Mouse (Mus musculus): ENCODE measurements around the gene Pak2. TPM values are rescaled to one million over a fixed set of nuclear protein-coding genes. Genes with fewer than 3 reads are reported as not detected.
"Not testable (repeated sequence)": the region's sequence is repeated elsewhere in the genome, so short reads cannot be mapped to it uniquely, and the experiment has no call there.

The Pak2 gene
- total RNA-seq, 4 experiments from 2014 or later: 54.5 to 62.5 (median 60.6) TPM

DNA sequence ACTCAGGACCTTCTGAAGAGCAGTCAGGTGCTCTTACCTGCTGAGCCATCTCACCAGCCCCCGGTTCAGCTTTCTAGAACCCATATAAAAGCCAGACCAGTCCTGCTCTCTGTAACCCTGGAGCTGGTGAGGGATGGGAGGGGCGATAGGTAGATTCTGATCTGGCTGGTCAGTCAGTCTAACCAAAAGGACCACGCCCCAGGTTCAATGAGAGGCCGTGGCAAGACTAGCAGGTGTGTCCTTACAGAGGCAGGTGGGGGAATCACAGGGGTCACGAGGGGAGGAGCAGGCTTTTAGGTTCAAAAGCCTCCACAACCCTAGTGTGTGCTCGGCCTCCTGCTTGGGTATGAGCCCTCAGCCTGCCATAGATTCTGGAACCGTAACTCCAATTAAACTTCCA lies 12.3 kb upstream of the Pak2 start:
- DNase-seq: no peak

GRCm38 (mm10) chr16:32087629-32088443 lies 8.7 kb upstream of the Pak2 start:
- no peak for DNase-seq

DNA sequence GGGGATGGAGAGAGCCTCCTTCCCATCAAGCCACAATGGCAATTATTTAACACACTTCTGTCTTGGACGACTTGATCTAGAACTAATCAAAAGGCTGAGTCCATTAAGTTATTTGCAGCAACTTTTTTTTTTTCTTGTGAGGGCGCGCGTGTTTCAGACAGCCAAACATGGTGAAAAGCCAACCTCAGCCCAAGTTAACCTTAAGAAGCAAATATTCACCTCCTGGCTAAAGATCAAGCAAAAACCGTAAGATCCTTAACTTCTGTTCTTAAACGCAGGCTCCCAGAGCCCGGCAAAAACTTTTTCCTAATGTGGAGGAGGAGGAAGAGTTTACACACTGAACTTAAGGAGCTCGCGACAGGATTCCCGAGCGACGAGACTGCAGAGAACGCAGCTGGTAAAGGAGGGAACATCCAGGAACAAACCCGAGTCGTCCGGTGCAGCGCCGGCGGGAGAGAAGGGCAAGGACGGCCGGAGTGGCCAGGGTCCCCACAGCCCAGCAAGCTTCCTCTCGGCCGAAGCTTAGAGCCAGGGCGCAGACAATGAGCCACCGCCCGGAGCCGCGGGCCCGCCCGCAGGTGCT lies 643 bp downstream of the Pak2 start:
- peak; percentile 36 for DNase-seq

- DNase-seq: no peak
Measured at GRCm38 (mm10) chr16:32077648-32078407, 1.3 kb downstream of the Pak2 start.

DNA sequence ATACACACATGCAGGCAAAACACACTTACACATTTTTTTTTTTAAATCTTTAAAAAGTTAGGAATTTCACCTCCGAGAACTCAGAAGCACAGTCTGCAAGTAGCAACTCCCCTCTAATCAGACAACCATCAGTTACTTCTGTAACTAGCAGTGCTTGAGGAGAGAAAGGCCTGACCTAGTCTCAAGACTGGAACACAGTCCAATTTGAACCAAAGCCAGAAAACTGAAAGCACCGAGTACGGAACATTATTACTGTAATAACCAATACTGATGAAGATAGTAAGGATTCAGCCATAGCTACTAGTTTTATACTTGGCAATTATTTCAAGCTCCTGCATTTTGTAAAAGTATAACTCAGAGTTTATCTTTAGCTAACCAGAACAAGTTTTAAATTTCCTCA lies 2.7 kb downstream of the Pak2 start:
- DNase-seq: no peak

DNA sequence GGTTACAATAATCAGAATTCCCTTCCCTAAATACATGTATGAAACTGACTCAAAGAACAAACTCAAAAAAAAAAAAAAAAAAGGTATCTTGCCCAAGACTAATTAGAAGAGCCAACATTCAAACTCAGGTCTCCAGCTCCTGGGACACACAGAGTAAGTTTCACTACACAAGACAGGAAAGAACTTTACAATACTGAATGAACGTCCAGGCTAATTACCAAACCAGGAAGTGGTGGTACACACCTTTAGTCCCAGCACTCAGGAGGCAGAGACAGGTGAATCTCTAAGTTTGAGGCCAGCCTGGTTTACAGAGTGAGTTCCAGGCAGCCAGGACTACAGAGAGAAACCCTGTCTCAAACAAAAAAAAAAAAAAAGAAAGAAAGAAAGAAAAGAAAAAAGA lies 3.4 kb downstream of the Pak2 start:
- no peak for DNase-seq

DNA sequence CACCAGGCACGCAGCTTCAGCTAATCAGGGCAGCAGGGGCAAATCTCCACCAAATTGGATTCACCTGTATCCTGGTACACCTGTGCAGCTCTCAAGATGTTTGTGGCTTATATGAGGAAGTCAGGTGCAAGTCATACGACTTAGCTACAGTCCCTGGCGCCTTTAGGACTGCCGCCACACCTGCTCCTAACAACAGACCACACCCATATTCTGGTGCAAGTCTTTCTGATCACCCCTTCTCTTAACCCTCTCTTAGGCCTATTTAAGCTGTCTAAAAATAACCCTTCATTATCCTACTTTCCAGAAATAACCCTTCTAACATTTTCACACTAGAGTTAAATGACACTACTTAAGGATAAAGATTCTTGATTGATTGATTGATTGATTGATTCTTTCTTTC lies 9.1 kb downstream of the Pak2 start:
- not testable (repeated sequence) for DNase-seq

GRCm38 (mm10) chr16:32068389-32069300 lies 10.5 kb downstream of the Pak2 start:
- no peak for DNase-seq

DNA sequence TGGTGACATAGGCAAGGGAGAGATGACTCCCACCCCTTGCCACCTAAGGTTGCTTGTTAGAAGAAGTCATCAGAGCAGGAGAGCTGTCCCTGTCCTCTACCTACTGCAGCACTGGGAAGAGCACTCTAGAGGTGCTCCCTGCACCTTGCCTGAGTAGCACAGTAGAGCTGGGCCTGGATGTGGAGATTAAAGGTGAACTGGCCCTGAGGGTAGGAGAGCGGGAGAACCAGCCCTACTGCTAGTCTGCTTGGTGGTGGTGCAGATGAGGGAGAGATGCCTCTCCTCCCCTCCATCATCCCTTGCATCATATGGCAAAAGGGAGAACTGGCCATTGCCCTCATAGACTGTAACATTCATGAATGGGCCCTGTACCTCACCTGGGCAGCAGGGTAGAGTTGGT lies 12.2 kb downstream of the Pak2 start:
- DNase-seq: no peak

GRCm38 (mm10) chr16:32063900-32064299 lies 15.2 kb downstream of the Pak2 start:
- DNase-seq: no peak

GRCm38 (mm10) chr16:32062226-32062625 lies 16.9 kb downstream of the Pak2 start:
- DNase-seq: no peak

GRCm38 (mm10) chr16:32059840-32060523 lies 19.2 kb downstream of the Pak2 start:
- DNase-seq: no peak

DNA sequence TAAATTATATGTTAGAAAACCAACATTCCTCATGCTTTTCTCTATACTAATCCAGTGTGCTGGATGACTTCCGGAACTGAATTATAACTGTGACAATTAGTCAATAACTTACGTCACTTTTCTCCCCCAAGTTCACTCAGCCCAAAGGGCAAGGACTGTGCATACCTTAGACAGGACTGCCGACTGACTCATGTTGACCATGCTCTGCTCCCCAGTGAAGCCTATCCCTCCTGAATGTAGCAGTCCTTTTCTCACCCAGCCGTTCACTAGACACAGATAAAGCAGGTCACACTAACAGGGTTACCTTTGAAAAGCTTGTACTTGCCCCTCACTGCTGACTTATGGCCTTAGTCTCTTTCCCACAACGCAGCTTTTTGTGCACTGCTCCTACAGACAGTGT lies 20.3 kb downstream of the Pak2 start:
- DNase-seq: no peak

- DNase-seq: no peak
Measured at GRCm38 (mm10) chr16:32042367-32042766, 36.8 kb downstream of the Pak2 start.

DNA sequence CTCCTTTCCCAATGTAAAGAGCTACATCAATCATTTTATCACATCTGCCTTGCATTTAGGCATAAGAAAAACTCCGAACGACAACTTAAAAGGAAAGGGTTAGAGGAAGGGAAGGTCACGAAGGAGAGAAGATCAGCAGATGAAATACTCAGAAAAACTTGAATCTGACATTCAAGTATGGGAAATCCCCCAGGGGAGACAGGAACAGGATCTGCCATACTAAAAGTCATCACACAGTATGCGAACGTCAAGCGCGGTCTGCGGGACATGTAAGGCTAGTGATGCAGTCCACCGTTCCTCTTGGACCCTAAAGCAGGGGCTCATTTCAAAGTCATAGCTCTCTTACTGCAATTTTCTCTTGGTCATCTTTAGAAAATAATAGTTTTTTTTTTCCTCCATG lies 59.5 kb downstream of the Pak2 start:
- DNase-seq: no peak

- no peak for DNase-seq
Measured at GRCm38 (mm10) chr16:32010330-32010729, 68.8 kb downstream of the Pak2 start.

DNA sequence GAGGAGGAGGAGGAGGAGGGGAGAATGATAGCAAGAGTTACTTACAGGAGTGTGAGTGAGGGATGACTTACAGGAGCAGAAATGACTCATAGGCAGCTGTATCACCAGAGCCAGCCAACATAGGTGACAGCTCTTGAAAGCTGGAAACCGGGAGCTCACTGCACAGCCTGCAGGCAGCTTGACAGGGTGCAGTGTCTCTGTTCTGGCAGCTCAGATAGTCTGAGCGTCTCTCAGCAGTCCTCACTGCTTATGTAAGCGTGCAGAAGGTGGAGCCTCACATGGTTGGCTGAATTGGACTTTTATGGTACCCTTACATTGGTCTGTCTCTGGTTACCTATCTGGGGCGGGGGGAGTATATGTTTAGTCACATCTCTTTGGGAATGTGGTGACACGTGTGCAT lies 69.2 kb downstream of the Pak2 start:
- peak; percentile 15 for DNase-seq

DNA sequence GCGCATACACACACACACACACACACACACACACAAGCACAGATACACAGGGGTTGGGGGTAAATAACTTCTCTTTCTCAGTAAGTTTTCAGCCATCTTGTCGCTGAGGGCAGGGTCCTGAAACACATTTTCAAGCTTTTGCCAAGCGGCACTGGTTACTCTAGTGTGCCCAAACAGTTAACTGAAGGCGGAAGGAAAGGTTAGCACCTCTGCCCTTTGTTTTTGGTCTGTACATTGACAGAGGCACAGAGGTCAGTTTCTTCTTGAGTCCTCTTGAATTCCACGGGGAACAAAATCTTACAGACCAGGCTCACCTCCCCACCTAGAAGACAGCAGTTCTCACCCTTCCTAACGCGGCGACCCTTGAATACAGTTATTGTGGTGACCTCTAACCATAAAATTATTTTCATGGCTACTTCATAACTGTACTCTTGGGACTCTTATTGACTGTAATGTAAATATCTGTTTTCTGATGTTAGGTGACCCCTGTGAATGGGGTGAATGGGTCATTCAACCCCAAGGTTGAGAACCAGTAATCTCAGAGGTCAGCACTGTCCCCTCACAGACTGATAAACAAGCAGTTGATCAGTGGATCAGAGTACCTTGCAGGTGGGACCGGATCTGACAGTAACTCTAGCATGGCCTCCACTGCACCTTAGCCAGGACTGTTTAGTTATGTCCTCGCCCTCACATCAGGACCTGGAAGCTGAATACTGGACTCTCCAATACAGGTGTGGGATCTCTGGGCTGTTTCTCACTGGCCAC lies 70.4 kb downstream of the Pak2 start:
- DNase-seq: no peak

- no peak for DNase-seq
Measured at GRCm38 (mm10) chr16:32004731-32005130, 74.4 kb downstream of the Pak2 start.

DNA sequence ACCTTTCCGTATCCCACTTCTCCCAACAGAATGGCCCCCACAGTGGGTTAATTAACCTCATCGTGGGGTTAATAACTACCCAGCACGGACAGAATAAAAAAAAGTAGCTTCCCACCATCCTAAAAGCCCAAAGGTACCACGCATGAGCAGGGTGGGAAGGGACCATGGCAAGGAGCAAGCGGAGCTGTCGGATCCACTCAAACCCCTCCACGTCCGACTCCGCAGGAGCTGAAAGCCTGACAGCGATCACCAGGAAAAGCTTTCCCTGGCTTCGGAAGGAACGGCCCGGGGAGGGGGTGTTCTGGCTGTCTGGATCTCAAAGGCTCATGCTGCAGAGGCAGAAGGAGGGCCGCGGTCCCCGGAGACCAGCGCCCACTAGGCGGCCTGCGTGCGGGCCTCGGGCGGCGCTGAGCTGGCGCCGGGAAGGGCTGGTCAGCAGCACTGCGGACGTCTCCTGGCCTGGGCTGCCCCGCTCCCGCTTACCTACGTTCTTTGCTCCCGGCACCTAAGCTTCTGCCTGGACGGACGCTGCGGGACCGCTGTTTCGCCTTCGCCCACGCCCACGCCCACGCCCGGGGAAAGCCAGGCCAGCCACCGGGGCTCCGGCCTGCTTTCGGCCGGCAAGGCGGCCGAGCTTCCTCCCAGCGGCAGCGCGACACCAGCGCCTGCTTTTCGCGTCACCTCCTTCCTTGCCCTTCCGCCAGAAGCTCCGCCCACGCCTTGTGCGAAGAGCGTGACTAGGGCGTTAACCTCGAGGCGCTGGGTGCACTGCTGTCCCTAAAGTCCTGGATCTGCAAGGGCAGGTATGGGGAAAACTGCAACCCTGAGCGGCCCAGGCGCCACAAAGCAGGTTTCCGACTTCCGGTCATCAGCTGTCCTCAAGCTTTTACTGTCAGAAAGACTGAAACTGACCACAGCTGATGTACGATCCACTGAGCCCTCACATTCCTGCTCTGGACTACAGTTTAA lies 76.3 kb downstream of the Pak2 start, which contains the start of gene Senp5:
TSS of gene Senp5 (minus strand) at position 779 of the 969 bp plus-strand sequence.
- peak; percentile 90 for DNase-seq
